In genomic region chr9:51906938-51907337, GRCm38 (mm10) we compare ENCODE assay signal across 27 mouse cellular contexts.
"Had no signal": no experiment of that assay in that cellular context is flagged by ENCODE, and none has a peak within 500 bp of the region (broad histone marks: within the 10 kb centered on the region; RNA-seq: fewer than 3 reads in every experiment).

No protein-coding gene starts in this region.

- H3K4me1 ChIP-seq: embryonic facial prominence, embryonic 10.5 days; embryonic facial prominence, embryonic 12.5 days; embryonic facial prominence, embryonic 13.5 days; embryonic facial prominence, embryonic 15.5 days; forebrain, embryonic 10.5 days; forebrain, embryonic 12.5 days; forebrain, embryonic 13.5 days; forebrain, embryonic 15.5 days had no signal

- ATAC-seq: forebrain, embryonic 13.5 days; forebrain, embryonic 14.5 days; forebrain, embryonic 15.5 days; forebrain, embryonic 16.5 days; forebrain, postnatal 0 days had no signal

- H3K27ac ChIP-seq: embryonic facial prominence, embryonic 10.5 days; embryonic facial prominence, embryonic 12.5 days; embryonic facial prominence, embryonic 13.5 days; embryonic facial prominence, embryonic 15.5 days; forebrain, embryonic 10.5 days; forebrain, embryonic 12.5 days; forebrain, embryonic 13.5 days; forebrain, embryonic 15.5 days; gastrocnemius, adult 2 months had no signal

- H3K27me3 ChIP-seq: embryonic facial prominence, embryonic 12.5 days; embryonic facial prominence, embryonic 13.5 days; embryonic facial prominence, embryonic 15.5 days; forebrain, embryonic 12.5 days; forebrain, embryonic 13.5 days; forebrain, embryonic 15.5 days had no signal

- H3K36me3 ChIP-seq: embryonic facial prominence, embryonic 10.5 days; embryonic facial prominence, embryonic 12.5 days; embryonic facial prominence, embryonic 13.5 days; embryonic facial prominence, embryonic 15.5 days; forebrain, embryonic 10.5 days; forebrain, embryonic 12.5 days; forebrain, embryonic 15.5 days had no signal

- H3K9ac ChIP-seq: embryonic facial prominence, embryonic 12.5 days; embryonic facial prominence, embryonic 13.5 days; embryonic facial prominence, embryonic 15.5 days; forebrain, embryonic 12.5 days; forebrain, embryonic 13.5 days; forebrain, embryonic 15.5 days; forebrain, postnatal 0 days had no signal

- DNase-seq: cerebellum, adult 2 months; cerebellum, adult 8-10 months; cerebellum, adult 9-10 months; cerebellum, adult 9-11 months; cerebellum, postnatal 10 days; cerebellum, postnatal 14 days; cerebellum, postnatal 25 days; cerebellum, postnatal 36 days; embryo, embryonic 11 days; forebrain, postnatal 0 days; gastrocnemius, adult 2 months; gastrocnemius, postnatal 10 days; gastrocnemius, postnatal 14 days; gastrocnemius, postnatal 25 days; gastrocnemius, postnatal 36 days; heart, adult 18-20 months had no signal

- H3K4me3 ChIP-seq: embryonic facial prominence, embryonic 10.5 days; embryonic facial prominence, embryonic 12.5 days; embryonic facial prominence, embryonic 13.5 days; embryonic facial prominence, embryonic 15.5 days; erythroblast, embryonic 14.5 days; forebrain, embryonic 10.5 days; forebrain, embryonic 12.5 days; forebrain, embryonic 13.5 days; forebrain, embryonic 15.5 days; gastrocnemius, adult 2 months had no signal

- H3K9me3 ChIP-seq: embryonic facial prominence, embryonic 10.5 days; embryonic facial prominence, embryonic 12.5 days; embryonic facial prominence, embryonic 13.5 days; forebrain, embryonic 10.5 days; forebrain, embryonic 12.5 days; forebrain, embryonic 13.5 days; forebrain, embryonic 15.5 days had no signal

- H3K4me2 ChIP-seq: embryonic facial prominence, embryonic 12.5 days; embryonic facial prominence, embryonic 13.5 days; embryonic facial prominence, embryonic 15.5 days; forebrain, embryonic 12.5 days; forebrain, embryonic 13.5 days; forebrain, embryonic 15.5 days had no signal
